Mouse (Mus musculus): ENCODE data around the gene Mfsd2a.

Mfsd2a gene

GRCm38 (mm10) chr4:122978850-122979249 lies 17.9 kb upstream of the Mfsd2a start:
- no peak for DNase-seq

- DNase-seq, result no peak
Measured at GRCm38 (mm10) chr4:122976885-122977284, 15.9 kb upstream of the Mfsd2a start.

DNA sequence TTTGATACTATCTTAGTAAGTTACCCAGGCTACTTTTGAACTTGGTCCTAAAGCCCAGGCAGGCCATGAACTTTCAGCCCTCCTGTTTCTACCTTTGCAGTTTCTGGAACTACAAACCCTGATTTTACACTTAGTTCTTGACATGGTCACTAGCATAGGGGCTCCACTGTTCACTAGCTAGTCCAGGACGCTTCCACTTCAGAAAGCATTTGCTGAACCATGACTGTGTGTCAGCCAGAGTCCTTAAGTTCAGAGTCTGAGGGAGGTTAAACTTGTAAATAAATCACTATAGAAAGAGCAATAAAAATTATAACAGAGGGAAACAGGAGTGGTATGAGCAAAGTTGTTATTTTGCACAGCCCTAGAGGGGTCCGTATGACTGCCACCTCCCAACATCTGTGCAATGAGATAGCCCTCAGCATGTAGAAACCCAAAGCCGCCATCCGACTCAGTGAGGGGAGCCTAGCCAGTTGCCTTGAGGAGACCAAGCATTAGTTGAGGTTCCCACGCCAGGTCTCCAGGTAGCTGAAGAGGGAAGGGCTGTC lies 14.1 kb upstream of the Mfsd2a start:
- DNase-seq, result no peak

- no peak for DNase-seq
Measured at GRCm38 (mm10) chr4:122972056-122972455, 11.1 kb upstream of the Mfsd2a start.

DNA sequence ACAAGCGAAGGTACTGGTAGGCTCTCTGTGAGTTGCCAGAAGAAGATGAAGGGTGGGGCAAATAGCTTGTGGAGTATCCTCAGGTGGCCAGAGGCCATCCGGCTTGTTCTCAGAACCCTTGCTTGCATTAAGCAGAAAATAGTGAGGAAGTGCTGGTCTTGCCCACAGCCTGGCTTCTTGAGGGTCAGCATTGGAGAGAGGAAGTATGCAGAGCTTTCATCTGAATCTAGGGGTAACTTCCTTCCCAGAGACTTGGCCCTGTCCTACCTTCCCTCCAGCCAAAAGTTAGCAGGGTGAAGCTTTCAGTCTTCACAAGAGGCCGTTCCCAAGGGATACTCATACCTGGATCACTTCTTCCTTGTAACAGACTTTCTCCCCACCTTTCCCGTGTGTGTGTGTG lies 10.7 kb upstream of the Mfsd2a start:
- no peak for DNase-seq

GRCm38 (mm10) chr4:122971191-122971590 lies 10.2 kb upstream of the Mfsd2a start:
- DNase-seq, result no peak

DNA sequence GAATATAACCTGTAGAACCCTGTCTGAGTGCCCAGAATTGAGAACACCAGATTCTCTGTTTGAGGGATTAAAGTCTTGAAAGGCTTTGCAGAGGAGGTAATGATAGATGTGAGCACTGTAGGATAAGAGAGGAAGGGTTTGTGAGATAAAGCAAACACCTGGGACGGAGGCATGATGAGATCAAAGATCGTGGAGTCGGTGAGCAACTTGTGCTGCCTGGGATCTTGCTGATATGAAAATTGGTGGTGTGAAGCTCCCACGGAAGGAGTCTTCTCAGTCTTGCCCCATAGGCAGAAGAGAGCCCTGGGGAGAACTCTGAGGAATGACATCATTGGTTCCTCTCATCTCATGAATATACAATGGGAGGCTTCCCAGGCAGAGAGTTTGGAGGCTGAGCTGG lies 7.1 kb upstream of the Mfsd2a start:
- no peak for DNase-seq

GRCm38 (mm10) chr4:122962751-122963150 lies 1.8 kb upstream of the Mfsd2a start:
- DNase-seq, result no peak

DNA sequence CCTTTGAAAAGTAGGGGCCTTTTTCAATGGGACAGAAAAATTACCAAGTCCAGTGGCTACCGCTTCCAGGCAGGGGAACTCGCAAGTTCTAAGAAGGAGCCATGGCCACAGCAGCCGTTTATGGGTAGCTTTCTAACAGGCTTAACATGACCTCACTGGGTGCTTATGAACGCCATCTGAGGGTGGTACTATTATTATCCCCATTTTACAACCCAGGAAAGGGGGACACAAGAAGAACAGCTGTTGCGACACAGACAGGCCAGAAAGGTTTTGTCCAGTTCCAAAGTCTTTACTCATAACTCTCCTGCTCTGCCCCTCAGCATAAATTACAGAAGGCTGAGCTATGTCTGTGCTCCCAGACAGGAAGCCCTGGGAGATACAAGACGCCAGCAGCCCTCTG lies 601 bp upstream of the Mfsd2a start:
- no peak for DNase-seq

DNA sequence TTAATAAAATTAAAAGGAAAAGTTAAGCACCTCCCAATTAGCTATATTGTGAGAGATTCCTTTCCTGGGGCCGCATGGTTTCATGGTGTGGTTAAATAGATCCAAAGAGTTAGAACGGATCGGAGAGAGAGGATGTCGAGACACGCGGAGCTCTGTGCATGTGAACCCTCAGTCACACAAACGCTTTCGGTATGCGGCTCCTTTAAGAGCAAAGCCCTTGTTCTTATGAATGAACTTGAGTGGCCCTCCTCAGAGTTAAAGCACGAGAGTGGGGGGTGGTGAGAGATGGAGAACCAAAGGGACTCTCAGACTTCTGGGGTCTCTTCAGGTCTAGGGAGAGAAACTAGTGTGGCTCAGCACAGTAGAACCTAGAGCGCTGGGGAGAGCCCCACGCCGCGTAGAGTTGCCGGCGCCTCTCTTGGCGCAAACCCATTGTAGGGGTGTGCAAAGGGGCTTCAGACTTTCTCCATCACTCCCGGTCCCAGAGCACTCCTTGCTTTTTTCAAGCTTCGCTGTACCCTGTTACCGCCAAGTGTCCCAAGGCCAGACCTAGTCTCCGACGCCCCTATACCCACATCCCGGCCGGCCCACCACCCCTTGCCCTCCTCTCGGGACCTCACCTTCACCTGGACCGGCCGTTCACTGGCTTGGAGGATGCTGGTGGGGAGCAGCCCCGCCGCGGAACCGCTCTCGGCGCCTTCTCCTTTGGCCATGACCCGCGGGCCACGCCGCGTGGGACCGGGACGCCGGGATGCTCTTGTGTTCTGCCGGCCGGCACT lies 478 bp downstream of the Mfsd2a start:
- DNase-seq, result peak; percentile 30 to 40

DNA sequence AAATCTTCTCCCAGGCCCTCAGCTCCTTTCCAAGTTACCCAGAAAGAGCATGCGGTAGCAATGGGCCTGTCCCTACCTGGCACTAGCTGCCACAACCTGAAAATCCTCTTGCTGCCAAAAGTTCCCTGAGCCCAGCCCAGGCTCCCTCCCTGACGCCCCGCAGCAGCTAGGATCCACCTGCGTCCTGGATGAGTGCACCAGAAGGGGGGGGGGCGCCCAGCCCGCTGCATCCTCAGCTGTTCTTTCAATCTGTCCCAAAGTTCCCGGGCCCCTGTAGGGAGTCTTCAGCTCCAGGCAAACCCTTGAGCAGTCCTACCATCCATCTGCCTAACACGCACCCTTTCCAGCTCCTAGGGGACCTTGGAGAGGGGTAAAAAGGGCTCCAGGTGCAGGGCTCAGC lies 1.2 kb downstream of the Mfsd2a start:
- no peak for DNase-seq

DNA sequence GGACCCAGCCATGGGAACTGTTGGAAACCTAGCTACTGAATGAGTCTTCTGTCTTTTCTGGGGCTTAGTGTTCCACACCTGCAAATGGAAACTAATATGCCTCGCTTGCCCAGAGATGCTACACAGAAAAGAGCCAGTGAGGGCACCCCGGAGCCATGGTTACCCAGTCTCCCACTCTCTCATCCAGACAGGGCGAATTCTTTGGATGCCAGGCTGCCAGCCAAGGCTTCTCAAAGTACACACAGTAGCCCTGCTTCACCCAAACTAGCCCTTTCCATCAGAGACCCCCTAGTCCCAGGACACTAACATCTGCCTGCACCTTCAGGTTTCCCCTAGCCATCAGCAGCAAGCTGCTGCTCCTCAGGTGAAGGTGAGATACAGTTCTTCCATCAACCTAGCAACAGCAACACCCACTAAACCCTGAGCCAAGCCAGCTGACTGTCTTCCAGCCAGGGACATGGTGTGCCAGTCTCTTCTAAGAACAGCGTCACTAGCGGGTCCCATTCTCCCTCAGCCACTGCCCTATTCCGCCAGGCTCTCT lies 2.4 kb downstream of the Mfsd2a start:
- no peak for DNase-seq

- no peak for DNase-seq
Measured at GRCm38 (mm10) chr4:122956301-122956700, 4.7 kb downstream of the Mfsd2a start.

DNA sequence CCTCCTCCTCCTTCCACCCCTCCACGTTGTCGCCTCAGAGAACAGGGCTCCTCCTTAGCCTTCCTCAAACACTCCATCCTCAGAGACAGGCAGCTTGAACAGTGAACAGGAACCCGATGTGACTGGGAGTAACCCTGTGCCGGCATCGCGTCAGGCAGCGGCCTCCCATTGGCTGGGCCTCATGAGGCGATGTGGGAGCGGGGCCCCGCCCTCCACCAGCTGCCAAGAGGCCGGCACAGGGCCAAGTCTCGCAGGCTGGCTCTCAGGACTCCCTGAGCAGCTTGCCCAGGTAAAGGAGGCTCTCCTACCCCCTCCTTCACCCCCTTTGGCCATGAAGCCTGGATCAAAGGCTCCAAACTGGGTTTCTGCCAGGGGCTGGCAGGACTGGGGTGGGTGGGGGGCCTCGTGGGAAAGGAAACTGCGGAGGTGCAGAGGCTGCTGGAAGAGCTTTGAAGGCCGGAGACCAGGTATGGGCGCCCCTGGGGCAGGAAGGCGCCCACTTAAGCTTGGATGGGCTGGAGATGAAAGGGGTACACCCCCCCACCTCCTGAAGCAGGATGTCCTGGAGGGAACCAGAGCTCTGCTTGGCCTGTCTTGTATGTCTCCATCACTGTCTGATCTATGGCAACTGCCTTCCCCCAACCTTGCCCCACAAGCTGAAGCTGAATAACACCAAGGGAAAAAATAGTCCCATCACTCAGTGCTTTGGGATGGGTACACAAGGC lies 5.4 kb downstream of the Mfsd2a start:
- DNase-seq, result peak; percentile 79

GRCm38 (mm10) chr4:122954680-122955411 lies 6.1 kb downstream of the Mfsd2a start:
- no peak for DNase-seq

- no peak for DNase-seq
Measured at GRCm38 (mm10) chr4:122949096-122949495, 11.9 kb downstream of the Mfsd2a start.

DNA sequence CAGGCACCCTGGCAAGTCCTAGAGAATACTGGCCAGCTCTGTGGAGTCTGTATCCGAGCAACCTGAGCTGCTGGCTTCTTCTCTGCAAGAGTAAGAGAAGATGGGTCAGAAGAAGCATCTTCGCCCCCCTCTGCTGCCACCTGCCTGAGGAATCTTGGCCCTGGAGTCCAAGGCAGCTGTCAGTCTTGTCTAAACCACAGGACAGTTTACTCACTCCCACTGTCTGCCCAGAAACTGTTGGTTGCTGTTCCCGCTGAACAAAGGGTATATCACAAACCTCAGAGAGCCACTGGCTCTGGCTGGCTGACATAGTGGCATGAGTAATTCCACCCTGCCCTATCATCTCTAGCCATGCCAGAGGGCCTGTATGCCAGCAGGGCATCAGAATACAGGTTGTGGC lies 13.8 kb downstream of the Mfsd2a start:
- no peak for DNase-seq

DNA sequence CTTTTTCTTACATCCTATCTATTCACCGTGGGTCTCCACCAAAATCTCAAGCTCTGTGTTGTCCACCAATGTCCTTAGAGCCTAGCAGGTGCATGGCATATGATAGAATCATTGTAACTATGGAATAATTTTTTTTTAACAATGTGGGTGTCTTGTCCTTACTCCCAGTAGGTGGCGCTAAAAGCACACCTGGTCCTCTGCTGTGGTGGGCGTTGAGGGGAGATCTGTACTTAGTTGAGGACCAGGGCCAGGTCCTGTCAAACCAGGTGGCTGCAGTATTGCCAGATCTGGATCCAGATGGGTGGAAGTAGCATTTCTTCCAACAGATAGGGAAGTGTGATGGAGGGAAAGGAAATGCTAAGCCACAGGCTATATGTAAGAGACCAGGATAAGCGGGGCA lies 16.6 kb downstream of the Mfsd2a start:
- DNase-seq, result peak; percentile 56 to 57

DNA sequence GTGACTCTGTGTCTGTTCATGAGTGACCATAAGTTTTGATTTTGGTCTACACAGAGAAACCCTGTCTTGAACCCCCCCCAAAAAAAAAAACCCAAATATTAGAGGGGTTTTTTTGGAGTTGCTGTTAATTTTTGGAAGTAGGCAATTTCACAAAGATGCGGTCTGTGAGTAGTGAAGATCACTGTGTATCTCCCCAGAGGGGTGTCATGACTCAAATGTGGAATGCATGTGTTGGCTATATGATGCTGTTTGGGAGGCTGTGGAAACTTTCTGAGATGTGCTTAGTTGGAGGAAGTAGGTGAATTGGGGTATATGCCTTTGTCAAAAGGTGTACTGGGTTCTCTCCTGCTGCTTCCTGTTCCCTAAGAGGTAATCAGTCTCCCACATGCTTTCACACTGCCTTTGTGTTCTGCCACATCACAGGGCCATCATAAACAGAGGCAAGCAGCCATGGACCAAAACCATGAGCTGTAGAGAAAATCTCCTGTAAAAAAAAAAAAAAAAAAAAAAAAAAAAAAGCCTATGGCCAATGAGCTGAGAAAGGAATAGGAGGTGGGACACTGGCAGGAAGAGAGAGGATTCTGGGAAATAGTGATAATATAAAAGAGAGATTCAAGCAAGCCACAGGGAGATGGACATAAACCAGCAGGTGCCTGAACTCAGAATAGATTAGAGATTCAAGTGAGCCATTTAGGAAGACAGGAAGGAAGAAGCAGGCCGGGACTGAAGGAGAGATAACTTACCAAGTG lies 21.8 kb downstream of the Mfsd2a start:
- no peak for DNase-seq

- DNase-seq, result no peak
Measured at GRCm38 (mm10) chr4:122937489-122937888, 23.5 kb downstream of the Mfsd2a start.

DNA sequence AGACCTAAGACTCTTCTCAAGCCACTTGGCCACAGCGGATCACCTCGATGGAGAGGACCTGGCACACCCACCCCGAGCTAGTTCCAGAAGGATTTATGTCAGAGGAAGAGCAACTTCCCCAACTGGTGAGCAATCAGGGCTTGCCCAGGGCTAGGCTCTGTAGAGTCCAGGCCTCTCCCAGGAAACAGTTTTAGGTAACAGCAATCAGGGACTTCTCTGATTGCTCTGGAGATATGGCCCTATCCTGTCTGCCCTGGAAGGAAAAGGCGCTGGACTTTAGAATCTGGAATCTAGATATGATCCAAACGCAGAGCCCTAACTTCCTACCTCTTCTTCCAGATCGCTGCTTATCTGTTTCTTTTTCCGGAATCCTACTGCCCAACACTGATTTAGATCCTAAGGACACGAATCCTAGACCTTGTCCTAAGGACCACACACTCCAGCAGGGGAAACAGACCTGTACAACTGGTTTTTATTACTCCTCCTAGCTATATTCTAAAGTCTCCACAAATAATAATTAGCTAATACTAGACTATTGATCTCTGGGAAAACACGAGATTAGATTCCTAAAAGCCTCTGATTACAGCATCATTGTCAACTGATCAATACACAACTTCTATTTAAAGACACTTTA lies 25.4 kb downstream of the Mfsd2a start:
- no peak for DNase-seq

DNA sequence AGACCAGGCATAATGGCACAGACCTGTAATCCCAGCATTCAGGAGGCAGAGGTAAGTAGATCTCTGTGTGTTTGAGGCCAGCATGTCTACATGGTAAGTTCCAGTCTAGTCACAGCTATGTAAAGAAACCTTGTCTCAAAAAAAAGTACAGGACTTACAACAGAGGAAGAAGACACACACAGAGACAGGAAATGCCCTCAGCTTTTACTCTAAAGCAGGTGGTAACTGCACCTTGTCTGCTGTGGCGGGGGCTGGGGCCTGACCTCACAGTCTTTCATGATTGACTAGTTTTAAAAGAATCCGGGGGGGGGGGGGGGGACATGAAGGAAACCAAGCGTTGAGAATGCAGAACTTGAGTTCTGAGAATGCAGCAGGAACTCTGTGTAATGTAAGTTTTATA lies 27.1 kb downstream of the Mfsd2a start:
- peak; percentile 72 to 81 for DNase-seq

All from B cell, adult 2 months (primary cell).